Mouse (Mus musculus): Measurements from ENCODE around the gene Prrt4. TPM values are rescaled to one million over a fixed set of nuclear protein-coding genes. Genes with fewer than 3 reads are reported as not detected.
"Not testable (repeated sequence)": the region's sequence is repeated elsewhere in the genome, so short reads cannot be mapped to it uniquely, and the experiment has no call there.

Gene Prrt4
- polyA plus RNA-seq (2015; fragmentation: Nextera tagmentation; extraction: Ambion mirVana), result 0.67 and 0.83 TPM in 2 replicates

DNA sequence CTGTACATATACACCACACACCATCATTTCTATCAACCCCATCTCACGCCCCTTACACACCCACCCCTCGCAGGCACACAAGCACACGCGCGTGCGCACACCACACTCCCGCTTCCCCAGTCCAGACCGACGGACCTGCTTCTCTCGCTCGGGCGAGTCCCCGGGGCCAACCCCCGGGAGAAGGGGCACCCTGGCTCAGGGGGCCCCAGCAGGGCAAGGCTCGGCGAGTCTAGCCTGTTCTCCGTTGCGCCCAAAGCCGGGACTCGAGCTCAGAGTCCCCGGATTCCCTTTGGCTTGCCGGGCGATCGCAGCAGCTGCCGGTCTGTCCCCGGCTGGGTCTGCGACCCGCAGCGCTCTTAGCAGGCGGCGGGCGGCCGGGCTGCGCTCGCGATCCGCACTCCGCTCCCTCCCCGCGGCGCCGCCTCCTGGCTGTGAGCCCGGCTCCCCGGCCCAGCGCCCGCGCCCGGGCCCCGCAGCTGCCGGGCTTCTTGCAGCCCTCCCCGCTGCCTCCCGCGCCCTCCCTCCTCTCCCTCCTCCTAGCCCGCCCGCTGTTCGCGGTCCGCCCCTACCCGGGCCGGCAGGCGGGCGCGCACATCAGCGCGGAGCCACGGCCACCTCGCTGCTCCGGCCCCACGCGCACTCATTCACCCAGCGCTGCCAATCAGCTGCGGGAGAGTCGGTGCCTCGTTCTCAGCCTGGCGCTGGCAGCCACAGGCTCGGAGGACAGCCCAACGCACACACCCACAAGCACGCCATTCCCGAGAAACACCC is at the start of gene Prrt4:
Gene Prrt4, minus strand, starts transcription at position 697 of the 771 bp plus-strand sequence.
- whole genome bisulfite sequencing, result under 1% methylated on average over 70 of the region's 79 CpGs
- H3K27me3 ChIP-seq, result peaks cover 55% of the 10 kb centered on the region

DNA sequence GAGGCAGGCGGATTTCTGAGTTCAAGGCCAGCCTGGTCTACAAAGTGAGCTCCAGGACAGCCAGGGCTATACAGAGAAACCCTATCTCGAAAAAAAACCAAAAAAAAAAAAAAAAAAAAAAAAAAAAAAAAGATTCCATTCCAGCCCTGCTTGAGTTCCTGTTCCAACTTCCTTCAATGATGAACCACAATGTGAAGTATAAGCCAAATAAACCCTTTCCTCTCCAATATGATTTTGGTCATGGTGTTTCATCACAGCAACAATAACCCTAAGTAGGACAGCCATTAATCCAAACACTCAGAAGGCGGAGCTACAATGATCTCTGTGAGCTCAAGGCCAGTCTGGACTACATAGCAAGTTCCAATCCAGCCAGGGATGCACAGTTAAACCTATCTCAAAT is 38.3 kb upstream of the Prrt4 start:
- ATAC-seq (ENCODE audit: insufficient number of reproducible peaks, low FRiP score, low TSS enrichment, low read depth); H3K9me3 ChIP-seq; H3K27ac ChIP-seq; H3K9ac ChIP-seq; H3K4me3 ChIP-seq; H3K36me3 ChIP-seq; H3K4me2 ChIP-seq: not testable (repeated sequence)
- Histone ChIP-seq H3K27me3 (peaks cover 30% of the 10 kb centered on the region), H3K4me1 (peaks cover 27% of the 10 kb centered on the region)
- WGBS, result 76% methylated on average over 3 of the region's 3 CpGs

More for the DNA sequence above, at the start of gene Prrt4:
- Histone ChIP-seq H3K4me3 (peak within 1 kb of the TSS; percentile 62), H3K4me1 (peaks cover 16% of the 10 kb centered on the region), H3K9me3 (no peaks in the 10 kb centered on the region), H3K4me2 (peak within 1 kb of the TSS; percentile 97), H3K9ac (peak within 1 kb of the TSS; percentile 50), H3K27ac (peak within 1 kb of the TSS; percentile 22), H3K36me3 (no peaks in the 10 kb centered on the region)
- ATAC-seq (ENCODE audit: insufficient number of reproducible peaks, low FRiP score, low TSS enrichment, low read depth), result 0 out of 2 replicates have a peak, but pooled peaks have one; percentile 49

DNA sequence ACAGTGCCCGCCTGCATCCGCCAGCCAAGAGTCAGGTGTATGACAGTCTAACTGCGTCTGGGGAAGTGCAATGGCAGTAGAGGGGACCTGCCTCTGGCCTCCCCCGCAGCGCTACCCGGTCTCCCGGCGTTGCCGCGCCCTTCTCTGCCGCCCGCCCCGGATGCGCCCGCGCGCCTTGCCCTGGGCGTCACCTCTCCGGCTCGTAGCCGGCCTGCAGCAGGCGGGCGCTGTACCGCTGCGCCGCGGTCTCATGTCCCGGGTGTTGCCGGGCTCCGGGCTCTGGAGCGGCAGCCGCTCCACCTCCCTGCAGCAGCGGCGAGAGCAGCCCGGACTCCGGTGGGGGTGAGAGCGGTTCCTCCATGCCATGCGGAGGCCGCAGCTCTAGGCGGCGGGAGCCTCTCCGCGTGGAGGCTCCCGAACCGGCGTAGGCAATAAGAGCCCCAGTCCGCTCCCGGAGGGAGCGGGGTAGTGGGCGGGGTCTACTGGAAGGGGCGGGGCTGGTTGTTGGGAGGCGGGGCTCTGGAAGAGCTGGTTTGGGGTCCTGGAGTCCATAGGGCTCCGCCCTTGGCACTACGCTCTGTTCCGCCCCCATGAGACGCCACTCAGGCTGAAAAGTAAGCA is 36.6 kb upstream of the Prrt4 start, which contains the start of gene Impdh1:
Gene Impdh1, minus strand, starts transcription at position 484 of the 621 bp plus-strand sequence.
- H3K36me3 ChIP-seq, result no peaks in the 10 kb centered on the region
- H3K9me3 ChIP-seq, result no peaks in the 10 kb centered on the region
- no peak within 1 kb of the TSS for H3K27ac ChIP-seq
- ATAC-seq (ENCODE audit: insufficient number of reproducible peaks, low FRiP score, low TSS enrichment, low read depth), result peak; percentile 64; the same call in 1 of the 2 replicates
- peak within 1 kb of the TSS; percentile 98 for H3K4me2 ChIP-seq
- under 1% methylated on average over 51 of the region's 56 CpGs for WGBS
- H3K4me3 ChIP-seq, result peak within 1 kb of the TSS; percentile 58
- H3K9ac ChIP-seq, result peak within 1 kb of the TSS; percentile 29
- peaks cover 30% of the 10 kb centered on the region for H3K27me3 ChIP-seq
- peaks cover 40% of the 10 kb centered on the region for H3K4me1 ChIP-seq

DNA sequence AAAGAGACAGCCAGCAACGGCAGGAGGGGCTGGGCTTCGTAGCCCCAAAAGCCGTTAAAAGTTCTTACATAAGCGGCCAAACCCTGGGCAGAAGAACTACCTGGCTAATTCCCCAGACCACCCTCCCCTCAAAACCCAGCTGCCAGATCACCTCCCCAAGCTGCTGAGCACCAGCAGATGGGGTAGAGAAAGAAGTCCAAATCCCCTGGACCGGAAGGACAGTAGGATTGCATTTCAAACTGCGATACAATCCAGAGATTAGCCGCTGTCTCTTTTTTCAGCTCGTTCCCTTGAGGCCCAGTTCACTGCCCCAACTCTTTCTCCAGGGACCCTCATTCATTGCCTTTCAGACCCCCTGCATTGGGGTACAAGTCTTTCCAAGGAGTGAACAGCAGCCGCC is 35.8 kb upstream of the Prrt4 start:
- Histone ChIP-seq H3K27ac (no peak overlapping the region), H3K9me3 (no peaks in the 10 kb centered on the region), H3K36me3 (no peaks in the 10 kb centered on the region), H3K4me3 (peak overlapping the region; percentile 58), H3K4me2 (peak overlapping the region; percentile 98), H3K4me1 (peaks cover 45% of the 10 kb centered on the region), H3K9ac (no peak overlapping the region), H3K27me3 (peaks cover 30% of the 10 kb centered on the region)
- ATAC-seq (ENCODE audit: insufficient number of reproducible peaks, low FRiP score, low TSS enrichment, low read depth), result no peak
- 13% methylated on average over 9 of the region's 9 CpGs for WGBS

DNA sequence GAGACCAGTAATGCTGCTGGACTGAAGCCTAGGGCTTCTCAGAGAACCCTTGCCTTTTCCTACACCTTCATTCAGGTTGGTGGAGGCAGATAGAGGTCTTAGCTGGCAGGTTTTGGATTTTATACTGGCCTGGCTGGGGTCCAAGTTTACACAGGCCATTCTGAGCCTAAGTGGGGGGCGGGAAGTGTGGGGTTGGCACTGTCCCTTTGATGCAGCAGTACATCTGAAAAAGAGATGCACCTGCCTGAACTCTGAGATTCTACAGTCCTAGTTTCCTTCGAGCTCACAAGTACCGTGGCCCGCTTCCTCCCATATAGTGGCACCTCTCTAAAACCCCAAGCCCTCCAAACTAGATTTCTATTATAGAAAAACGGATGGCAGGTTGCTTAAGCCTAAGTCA is 35.4 kb upstream of the Prrt4 start:
- H3K4me3 ChIP-seq, result peak overlapping the region; percentile 58; the same call in 1 of the 2 replicates
- no peak overlapping the region for H3K9ac ChIP-seq
- no peaks in the 10 kb centered on the region for H3K36me3 ChIP-seq
- no peaks in the 10 kb centered on the region for H3K9me3 ChIP-seq
- no peak overlapping the region for H3K27ac ChIP-seq
- peak overlapping the region; percentile 98; the same call in 1 of the 2 replicates for H3K4me2 ChIP-seq
- H3K4me1 ChIP-seq, result peaks cover 46% of the 10 kb centered on the region
- H3K27me3 ChIP-seq, result peaks cover 30% of the 10 kb centered on the region
- 43% methylated on average over 5 of the region's 5 CpGs for WGBS
- ATAC-seq (ENCODE audit: insufficient number of reproducible peaks, low FRiP score, low TSS enrichment, low read depth), result no peak

DNA sequence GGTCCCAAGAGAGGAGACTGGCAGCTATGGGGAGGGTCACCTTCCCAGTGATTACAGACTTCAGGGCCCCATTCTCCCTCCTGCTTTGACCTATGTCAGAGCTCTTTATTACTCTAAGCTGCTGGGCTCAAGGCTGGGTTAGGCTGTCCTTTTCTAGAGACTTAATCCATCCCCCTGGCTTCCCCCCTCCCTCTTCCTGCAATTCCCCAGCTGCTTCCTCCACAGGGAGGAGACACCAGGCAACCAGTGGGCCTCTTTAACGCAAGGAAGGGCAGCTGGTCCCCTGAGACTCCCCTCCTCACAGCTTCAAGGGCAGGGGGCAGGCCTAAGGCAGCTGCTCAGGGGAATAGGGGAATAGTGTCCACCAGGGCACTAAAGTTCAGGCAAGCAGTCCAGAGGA is 34.9 kb upstream of the Prrt4 start:
- peaks cover 46% of the 10 kb centered on the region for H3K4me1 ChIP-seq
- no peak overlapping the region for H3K4me2 ChIP-seq
- H3K4me3 ChIP-seq, result no peak overlapping the region
- H3K27ac ChIP-seq, result no peak overlapping the region
- no peaks in the 10 kb centered on the region for H3K9me3 ChIP-seq
- ATAC-seq (ENCODE audit: insufficient number of reproducible peaks, low FRiP score, low TSS enrichment, low read depth), result no peak
- no peaks in the 10 kb centered on the region for H3K36me3 ChIP-seq
- WGBS, result 14% methylated on average over 1 of the region's 1 CpGs
- H3K27me3 ChIP-seq, result peaks cover 30% of the 10 kb centered on the region
- H3K9ac ChIP-seq, result no peak overlapping the region

DNA sequence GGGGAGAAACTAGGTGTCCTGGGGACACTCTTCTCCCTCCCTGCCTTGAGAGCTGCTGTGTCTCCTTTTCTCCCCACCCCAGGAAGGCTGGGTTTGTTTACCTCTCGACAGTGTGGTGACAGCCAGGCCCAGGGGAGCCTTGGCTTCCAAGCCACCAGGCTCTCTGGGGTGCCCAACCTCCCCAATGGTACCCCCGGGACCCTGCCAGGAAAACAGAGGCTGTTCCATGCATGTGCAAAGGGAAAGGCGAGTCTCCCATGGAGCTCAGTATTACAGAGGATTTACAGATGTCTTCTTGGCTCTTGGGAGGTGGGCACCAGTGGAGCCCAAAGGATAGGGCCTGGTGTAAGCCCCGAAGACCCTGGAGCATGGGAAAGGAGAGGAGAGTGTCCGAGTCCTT is 34.1 kb upstream of the Prrt4 start:
- Histone ChIP-seq H3K27ac (no peak overlapping the region), H3K4me3 (no peak overlapping the region), H3K27me3 (peaks cover 30% of the 10 kb centered on the region), H3K4me2 (no peak overlapping the region), H3K9ac (no peak overlapping the region), H3K36me3 (no peaks in the 10 kb centered on the region), H3K9me3 (no peaks in the 10 kb centered on the region), H3K4me1 (peaks cover 46% of the 10 kb centered on the region)
- WGBS, result 57% methylated on average over 5 of the region's 5 CpGs
- no peak for ATAC-seq (ENCODE audit: insufficient number of reproducible peaks, low FRiP score, low TSS enrichment, low read depth)

DNA sequence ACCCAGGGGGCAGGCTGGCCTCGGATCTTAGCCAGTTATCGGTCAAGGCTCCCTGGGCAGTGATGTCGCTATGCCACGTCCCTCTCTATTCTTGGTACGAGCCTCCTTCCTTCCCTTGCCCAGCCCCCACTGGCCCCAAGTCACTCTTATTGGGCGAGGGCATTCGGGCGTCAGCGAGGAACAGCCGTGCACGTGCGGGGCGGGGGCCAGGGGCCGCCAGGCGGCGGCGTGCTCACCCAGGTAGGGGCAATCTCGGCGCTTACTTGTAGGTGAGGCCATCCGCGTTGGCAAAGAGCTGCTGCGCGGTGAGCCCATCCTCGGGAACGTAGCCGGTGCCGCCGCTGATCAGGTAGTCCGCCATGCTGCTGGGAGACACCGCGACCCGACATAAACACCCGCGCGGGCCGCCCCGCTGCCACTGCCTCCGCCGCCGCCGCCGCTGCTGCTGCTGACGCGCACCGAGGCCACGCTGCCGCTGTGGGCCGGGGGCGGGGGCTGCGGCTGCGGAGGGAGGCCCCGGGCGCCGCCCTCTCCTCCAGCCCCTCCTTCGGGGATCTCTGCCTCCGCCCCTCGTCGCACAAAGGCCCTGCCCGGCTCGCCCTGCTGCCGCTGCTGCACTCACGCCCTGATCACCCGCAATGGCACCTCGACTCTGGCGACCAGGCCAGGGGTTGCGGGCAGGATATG is 32.6 kb upstream of the Prrt4 start:
- Histone ChIP-seq H3K9me3 (no peaks in the 10 kb centered on the region), H3K27me3 (peaks cover 30% of the 10 kb centered on the region), H3K4me3 (peak overlapping the region; percentile 75), H3K4me2 (peak overlapping the region; percentile 92), H3K36me3 (peaks cover 3% of the 10 kb centered on the region), H3K4me1 (peaks cover 46% of the 10 kb centered on the region), H3K9ac (peak overlapping the region; percentile 77), H3K27ac (peak overlapping the region; percentile 69)
- under 1% methylated on average over 65 of the region's 66 CpGs for WGBS
- peak; percentile 88 for ATAC-seq (ENCODE audit: insufficient number of reproducible peaks, low FRiP score, low TSS enrichment, low read depth)

DNA sequence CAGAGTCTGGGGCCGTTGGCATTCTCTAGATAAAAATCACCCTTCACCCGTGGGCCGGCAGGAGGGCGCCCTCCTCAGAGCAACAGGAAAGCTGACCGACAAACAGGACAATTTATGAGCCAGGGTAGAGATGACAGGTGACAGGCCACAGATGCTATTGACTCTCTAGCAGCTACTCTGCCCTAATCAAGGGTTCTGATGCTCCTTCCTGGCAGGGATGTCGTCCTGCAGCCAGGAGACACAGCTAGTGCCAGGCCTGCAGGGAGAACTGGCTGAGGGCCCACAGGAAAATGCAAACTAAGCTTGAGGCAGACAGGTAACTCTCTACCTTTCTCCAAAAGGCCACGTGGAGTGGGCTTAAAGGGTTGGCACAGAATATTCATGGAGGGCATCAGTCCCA is 31.8 kb upstream of the Prrt4 start:
- Histone ChIP-seq H3K36me3 (peaks cover 10% of the 10 kb centered on the region), H3K27me3 (peaks cover 30% of the 10 kb centered on the region), H3K4me3 (peak overlapping the region; percentile 75), H3K4me2 (peak overlapping the region; percentile 92), H3K9ac (0 out of 2 replicates have a peak overlapping the region, but pooled peaks have one; percentile 77), H3K27ac (no peak overlapping the region), H3K4me1 (peaks cover 42% of the 10 kb centered on the region), H3K9me3 (no peaks in the 10 kb centered on the region)
- WGBS, result 14% methylated on average over 7 of the region's 7 CpGs
- no peak for ATAC-seq (ENCODE audit: insufficient number of reproducible peaks, low FRiP score, low TSS enrichment, low read depth)

DNA sequence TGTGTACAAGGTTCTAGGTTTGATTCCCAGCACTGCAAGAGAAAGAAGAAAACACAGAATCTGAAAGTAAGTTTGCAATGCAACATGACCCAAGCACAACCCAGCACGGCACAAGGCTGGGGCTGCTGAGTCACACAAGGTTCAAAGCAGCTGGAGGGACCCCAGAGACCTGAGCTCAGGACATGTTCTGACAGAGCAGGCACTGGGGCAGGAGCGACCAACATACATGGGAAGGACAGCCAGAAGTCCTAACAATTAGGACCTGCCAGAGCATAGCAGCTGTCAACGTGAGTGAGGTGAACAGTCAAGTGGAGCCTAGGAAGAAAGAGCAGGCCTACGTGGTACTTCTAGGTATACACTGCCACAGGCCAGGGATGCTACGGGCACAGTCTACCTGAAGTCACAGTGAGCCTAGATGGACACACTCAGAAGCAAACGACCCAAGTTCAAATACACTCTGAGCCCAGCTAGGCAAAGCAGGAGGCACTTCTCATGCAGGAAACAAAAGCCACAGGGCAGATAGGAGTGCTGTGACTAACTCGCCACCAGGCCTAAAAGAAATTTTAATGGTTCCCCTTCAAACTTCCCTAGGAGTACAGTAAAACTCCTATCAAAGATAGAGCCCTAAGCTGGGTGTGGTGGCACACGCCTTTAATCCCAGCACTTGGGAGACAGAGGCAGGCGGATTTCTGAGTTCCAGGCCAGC is 31.0 kb upstream of the Prrt4 start:
- H3K27me3 ChIP-seq, result peaks cover 24% of the 10 kb centered on the region
- peaks cover 35% of the 10 kb centered on the region for H3K4me1 ChIP-seq
- H3K9ac ChIP-seq, result no peak overlapping the region
- no peak overlapping the region for H3K4me3 ChIP-seq
- H3K27ac ChIP-seq, result no peak overlapping the region
- no peaks in the 10 kb centered on the region for H3K9me3 ChIP-seq
- peaks cover 14% of the 10 kb centered on the region for H3K36me3 ChIP-seq
- no peak for ATAC-seq (ENCODE audit: insufficient number of reproducible peaks, low FRiP score, low TSS enrichment, low read depth)
- 75% methylated on average over 9 of the region's 9 CpGs for WGBS
- H3K4me2 ChIP-seq, result 0 out of 2 replicates have a peak overlapping the region, but pooled peaks have one; percentile 14

DNA sequence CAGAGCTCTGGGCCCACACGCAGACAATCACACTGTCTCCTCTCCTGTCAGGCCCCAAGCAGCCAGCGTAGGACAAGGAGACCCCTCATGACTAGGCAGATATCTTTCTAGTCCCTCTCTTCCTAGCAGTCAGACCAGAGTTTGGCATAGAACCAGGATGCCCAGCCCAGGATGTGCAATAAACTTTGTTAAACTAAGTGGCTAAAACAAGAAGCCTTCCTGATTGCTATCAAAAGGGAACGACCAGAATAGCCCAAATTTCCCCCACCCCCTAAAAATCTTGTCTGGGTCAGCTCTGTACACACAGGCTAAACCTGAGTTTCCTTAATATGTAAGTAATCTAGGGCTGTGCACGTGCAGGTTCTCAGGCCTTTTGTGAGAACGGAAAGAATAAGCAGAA is 28.8 kb upstream of the Prrt4 start:
- ATAC-seq (ENCODE audit: insufficient number of reproducible peaks, low FRiP score, low TSS enrichment, low read depth), result no peak
- H3K27ac ChIP-seq, result no peak overlapping the region
- WGBS, result 83% methylated on average over 5 of the region's 5 CpGs
- H3K4me2 ChIP-seq, result no peak overlapping the region
- peaks cover 2% of the 10 kb centered on the region; the same call in 1 of the 2 replicates for H3K27me3 ChIP-seq
- no peak overlapping the region for H3K9ac ChIP-seq
- H3K9me3 ChIP-seq, result no peaks in the 10 kb centered on the region
- peaks cover 19% of the 10 kb centered on the region for H3K4me1 ChIP-seq
- H3K4me3 ChIP-seq, result no peak overlapping the region
- peaks cover 33% of the 10 kb centered on the region for H3K36me3 ChIP-seq

Measured in limb, embryonic 15.5 days (tissue).